Mouse (Mus musculus): ENCODE data around the gene Prep. TPM values are rescaled to one million over a fixed set of nuclear protein-coding genes. Genes with fewer than 3 reads are reported as not detected.

The Prep gene
- polyA plus RNA-seq, 1 experiment from 2014 or later = 9.2 TPM

DNA sequence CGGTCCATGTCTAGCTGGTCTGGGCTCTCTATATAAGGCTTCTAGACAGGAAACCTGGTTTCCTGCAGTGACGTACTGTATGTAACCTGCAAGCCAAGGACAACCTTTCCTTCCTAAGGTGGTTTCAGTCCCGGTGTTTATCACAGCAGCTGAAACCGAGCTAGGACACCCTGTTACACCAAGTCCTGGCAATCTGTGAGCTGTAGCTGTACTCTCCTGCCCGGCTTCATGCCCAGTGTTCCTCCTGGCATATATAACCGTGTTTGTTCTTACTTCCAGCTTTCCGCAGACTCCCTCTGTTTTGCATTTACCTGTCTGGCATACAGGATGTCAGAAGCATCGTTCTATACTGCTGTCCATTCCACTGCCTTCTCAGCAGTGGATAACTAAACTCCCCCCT lies 51.4 kb downstream of the Prep start:
- no peak overlapping the region for H3K4me2 ChIP-seq (ENCODE audit: low read depth, low read length)
- no peaks in the 10 kb centered on the region for H3K4me1 ChIP-seq (ENCODE audit: control insufficient read depth, low read depth, low read length)
- H3K9ac ChIP-seq (ENCODE audit: low read depth, low read length) = no peak overlapping the region
- no peaks in the 10 kb centered on the region for H3K9me3 ChIP-seq (replicated peaks; ENCODE audit: control insufficient read depth, low read length)
- ATAC-seq (ENCODE audit: low read depth) = no peak
- H3K36me3 ChIP-seq (ENCODE audit: control insufficient read depth, insufficient read depth) = peaks cover 12% of the 10 kb centered on the region
- H3K27me3 ChIP-seq (ENCODE audit: control insufficient read depth, insufficient read depth, low read depth, low read length) = no peaks in the 10 kb centered on the region
- 77% methylated on average over 8 of the region's 8 CpGs for WGBS (ENCODE audit: insufficient replicate concordance)
- no peak overlapping the region for H3K4me3 ChIP-seq (ENCODE audit: low read depth, low read length)
- H3K27ac ChIP-seq (ENCODE audit: low read length) = no peak overlapping the region

DNA sequence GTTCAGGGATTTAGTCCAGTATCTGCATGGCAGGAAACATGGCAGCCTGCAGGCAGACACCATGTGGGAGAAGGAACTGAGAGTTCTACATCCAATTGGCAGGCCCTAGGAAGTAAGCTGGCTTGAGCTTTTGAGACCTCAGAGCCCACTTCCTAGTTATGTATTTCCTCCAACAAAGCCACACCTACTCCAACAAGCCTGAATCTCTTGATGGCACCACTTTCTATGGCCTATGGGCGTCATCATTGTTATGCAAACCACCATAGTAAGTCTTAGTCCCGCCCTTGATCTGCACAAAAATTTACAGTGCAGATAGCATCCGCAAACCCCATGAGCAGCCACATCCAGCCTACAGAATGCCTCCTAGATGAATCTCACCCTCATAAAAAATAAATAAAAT lies 54.6 kb downstream of the Prep start:
- H3K27ac ChIP-seq (ENCODE audit: low read length) = no peak overlapping the region
- no peaks in the 10 kb centered on the region for H3K4me1 ChIP-seq (ENCODE audit: control insufficient read depth, low read depth, low read length)
- H3K4me2 ChIP-seq (ENCODE audit: low read depth, low read length) = no peak overlapping the region
- H3K9me3 ChIP-seq (replicated peaks; ENCODE audit: control insufficient read depth, low read length) = no peaks in the 10 kb centered on the region
- peaks cover 9% of the 10 kb centered on the region for H3K36me3 ChIP-seq (ENCODE audit: control insufficient read depth, insufficient read depth)
- WGBS (ENCODE audit: insufficient replicate concordance) = 69% methylated on average over 3 of the region's 3 CpGs
- no peaks in the 10 kb centered on the region for H3K27me3 ChIP-seq (ENCODE audit: control insufficient read depth, insufficient read depth, low read depth, low read length)
- no peak for ATAC-seq (ENCODE audit: low read depth)
- no peak overlapping the region for H3K4me3 ChIP-seq (ENCODE audit: low read depth, low read length)
- no peak overlapping the region for H3K9ac ChIP-seq (ENCODE audit: low read depth, low read length)

DNA sequence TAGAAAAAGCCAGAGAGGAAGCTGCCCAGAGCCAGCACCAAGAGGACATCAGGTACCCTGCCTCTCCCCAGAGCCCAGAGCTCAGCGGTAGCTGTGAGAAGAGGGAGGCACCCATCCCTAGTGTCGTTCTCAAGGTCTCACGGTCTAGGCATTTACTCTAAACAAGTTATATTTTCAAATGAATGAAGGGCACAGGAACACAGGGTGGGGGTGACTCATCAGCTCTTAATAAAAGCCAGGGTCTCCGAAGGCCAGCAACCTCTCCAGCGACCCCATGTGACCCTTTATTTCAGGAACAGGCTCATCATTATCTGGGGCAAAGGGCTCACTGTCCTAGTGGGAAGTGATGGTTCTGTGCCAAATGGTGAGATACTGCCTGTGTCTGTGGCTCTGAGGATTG lies 55.5 kb downstream of the Prep start:
- no peak for ATAC-seq (ENCODE audit: low read depth)
- Histone ChIP-seq H3K4me1 (ENCODE audit: control insufficient read depth, low read depth, low read length) (no peaks in the 10 kb centered on the region), H3K4me2 (ENCODE audit: low read depth, low read length) (no peak overlapping the region), H3K27ac (ENCODE audit: low read length) (no peak overlapping the region), H3K27me3 (ENCODE audit: control insufficient read depth, insufficient read depth, low read depth, low read length) (no peaks in the 10 kb centered on the region), H3K9ac (ENCODE audit: low read depth, low read length) (no peak overlapping the region), H3K9me3 (replicated peaks; ENCODE audit: control insufficient read depth, low read length) (no peaks in the 10 kb centered on the region), H3K4me3 (ENCODE audit: low read depth, low read length) (no peak overlapping the region), H3K36me3 (ENCODE audit: control insufficient read depth, insufficient read depth) (peaks cover 4% of the 10 kb centered on the region; the same call in 1 of the 2 replicates)
- 73% methylated on average over 5 of the region's 5 CpGs for WGBS (ENCODE audit: insufficient replicate concordance)

DNA sequence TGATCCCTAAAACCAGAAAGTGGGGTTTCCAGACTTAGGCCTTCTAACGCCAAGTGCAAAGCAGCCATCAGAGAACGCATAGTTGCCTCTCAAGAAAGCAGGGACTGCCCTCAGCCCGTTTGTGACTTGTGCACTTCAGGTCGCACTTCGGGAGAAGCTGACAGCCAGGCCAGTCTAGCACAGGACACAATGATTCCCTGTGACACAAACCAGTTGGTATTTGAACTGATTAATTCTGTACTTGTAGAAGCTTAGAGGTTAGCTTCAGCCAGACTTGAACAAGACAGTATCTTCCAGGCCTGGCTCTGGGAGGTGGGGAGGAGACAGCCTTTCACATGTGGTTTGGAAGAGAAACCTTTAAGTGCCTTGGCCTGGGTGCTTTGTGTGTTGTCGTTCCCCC lies 56.0 kb downstream of the Prep start:
- Histone ChIP-seq H3K4me1 (ENCODE audit: control insufficient read depth, low read depth, low read length) (no peaks in the 10 kb centered on the region), H3K27me3 (ENCODE audit: control insufficient read depth, insufficient read depth, low read depth, low read length) (no peaks in the 10 kb centered on the region), H3K4me3 (ENCODE audit: low read depth, low read length) (no peak overlapping the region), H3K36me3 (ENCODE audit: control insufficient read depth, insufficient read depth) (peaks cover 4% of the 10 kb centered on the region; the same call in 1 of the 2 replicates), H3K9ac (ENCODE audit: low read depth, low read length) (no peak overlapping the region), H3K9me3 (replicated peaks; ENCODE audit: control insufficient read depth, low read length) (no peaks in the 10 kb centered on the region), H3K4me2 (ENCODE audit: low read depth, low read length) (no peak overlapping the region), H3K27ac (ENCODE audit: low read length) (no peak overlapping the region)
- no peak for ATAC-seq (ENCODE audit: low read depth)
- WGBS (ENCODE audit: insufficient replicate concordance) = 67% methylated on average over 6 of the region's 6 CpGs

DNA sequence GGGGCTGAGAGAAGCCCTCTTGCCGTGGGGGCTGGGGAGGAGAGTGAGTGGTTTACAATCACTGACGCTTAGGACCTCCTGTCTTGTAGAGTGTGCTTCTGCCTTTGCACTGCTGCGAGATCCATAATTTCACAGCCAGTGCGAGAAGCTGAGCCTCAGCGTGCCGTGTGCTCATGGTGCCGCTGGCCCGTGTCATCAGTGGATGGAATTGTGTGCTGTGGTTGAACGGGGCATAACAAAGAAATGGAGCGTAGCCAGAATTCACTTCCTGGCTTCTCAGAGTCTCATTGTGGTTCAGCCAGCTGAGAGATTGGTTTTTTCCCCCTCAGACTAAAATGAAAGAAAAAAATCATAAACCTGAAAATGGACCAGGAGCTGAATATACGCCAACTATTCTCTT lies 62.1 kb downstream of the Prep start:
- no peaks in the 10 kb centered on the region for H3K9me3 ChIP-seq (replicated peaks; ENCODE audit: control insufficient read depth, low read length)
- H3K27me3 ChIP-seq (ENCODE audit: control insufficient read depth, insufficient read depth, low read depth, low read length) = no peaks in the 10 kb centered on the region
- 85% methylated on average over 11 of the region's 11 CpGs for WGBS (ENCODE audit: insufficient replicate concordance)
- no peak for ATAC-seq (ENCODE audit: low read depth)
- no peak overlapping the region for H3K9ac ChIP-seq (ENCODE audit: low read depth, low read length)
- H3K4me3 ChIP-seq (ENCODE audit: low read depth, low read length) = no peak overlapping the region
- no peaks in the 10 kb centered on the region for H3K36me3 ChIP-seq (ENCODE audit: control insufficient read depth, insufficient read depth)
- H3K4me2 ChIP-seq (ENCODE audit: low read depth, low read length) = no peak overlapping the region
- peaks cover 15% of the 10 kb centered on the region for H3K4me1 ChIP-seq (ENCODE audit: control insufficient read depth, low read depth, low read length)
- no peak overlapping the region for H3K27ac ChIP-seq (ENCODE audit: low read length)

DNA sequence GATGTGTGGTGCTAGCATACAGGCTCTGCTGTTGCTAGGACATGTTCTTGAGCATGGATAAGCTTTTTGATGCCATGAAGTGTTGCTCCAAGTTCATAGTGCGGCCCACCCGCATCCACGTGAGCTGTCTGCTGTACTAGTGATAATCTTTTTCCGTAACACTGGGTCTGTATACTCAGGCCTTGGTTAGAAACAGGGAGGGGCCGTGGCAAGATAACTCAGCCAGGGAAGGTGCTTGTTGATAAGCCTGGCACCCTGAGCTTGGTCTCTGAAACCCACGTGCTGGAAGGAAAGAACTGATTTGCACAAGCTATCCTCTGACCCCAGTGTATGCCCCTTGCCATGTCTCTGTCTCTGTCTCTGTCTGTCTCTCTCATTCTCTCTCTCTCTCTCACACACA lies 63.0 kb downstream of the Prep start:
- Histone ChIP-seq H3K4me3 (ENCODE audit: low read depth, low read length) (no peak overlapping the region), H3K4me2 (ENCODE audit: low read depth, low read length) (no peak overlapping the region), H3K36me3 (ENCODE audit: control insufficient read depth, insufficient read depth) (no peaks in the 10 kb centered on the region), H3K27ac (ENCODE audit: low read length) (no peak overlapping the region), H3K27me3 (ENCODE audit: control insufficient read depth, insufficient read depth, low read depth, low read length) (no peaks in the 10 kb centered on the region), H3K9ac (ENCODE audit: low read depth, low read length) (no peak overlapping the region), H3K4me1 (ENCODE audit: control insufficient read depth, low read depth, low read length) (peaks cover 15% of the 10 kb centered on the region), H3K9me3 (replicated peaks; ENCODE audit: control insufficient read depth, low read length) (no peaks in the 10 kb centered on the region)
- ATAC-seq (ENCODE audit: low read depth) = peak; percentile 92
- 28% methylated on average over 6 of the region's 6 CpGs for WGBS (ENCODE audit: insufficient replicate concordance)

DNA sequence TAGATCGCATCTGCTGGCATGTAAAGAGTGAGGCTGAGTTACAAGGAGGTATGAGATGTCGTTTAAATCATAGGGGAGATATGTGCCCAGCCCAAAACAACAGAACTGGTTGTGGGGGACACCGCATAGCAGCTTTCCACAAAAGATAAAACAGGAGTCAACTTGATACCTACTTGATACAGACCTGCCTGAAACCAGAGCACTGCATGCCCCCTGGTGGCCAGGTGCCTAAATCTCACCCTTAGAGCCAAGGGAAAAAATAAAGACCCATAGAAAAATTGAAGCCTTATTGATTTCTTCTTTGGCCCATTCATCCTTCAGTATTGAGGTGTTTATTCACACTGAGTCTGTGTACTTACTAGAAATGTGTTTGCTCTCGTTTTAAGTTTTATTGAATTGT lies 65.4 kb downstream of the Prep start:
- Histone ChIP-seq H3K9ac (ENCODE audit: low read depth, low read length) (no peak overlapping the region), H3K4me3 (ENCODE audit: low read depth, low read length) (no peak overlapping the region), H3K27ac (ENCODE audit: low read length) (no peak overlapping the region), H3K36me3 (ENCODE audit: control insufficient read depth, insufficient read depth) (no peaks in the 10 kb centered on the region), H3K9me3 (replicated peaks; ENCODE audit: control insufficient read depth, low read length) (no peaks in the 10 kb centered on the region), H3K27me3 (ENCODE audit: control insufficient read depth, insufficient read depth, low read depth, low read length) (no peaks in the 10 kb centered on the region), H3K4me1 (ENCODE audit: control insufficient read depth, low read depth, low read length) (peaks cover 15% of the 10 kb centered on the region), H3K4me2 (ENCODE audit: low read depth, low read length) (no peak overlapping the region)
- no peak for ATAC-seq (ENCODE audit: low read depth)
- WGBS (ENCODE audit: insufficient replicate concordance) = 44% methylated on average over 4 of the region's 4 CpGs

DNA sequence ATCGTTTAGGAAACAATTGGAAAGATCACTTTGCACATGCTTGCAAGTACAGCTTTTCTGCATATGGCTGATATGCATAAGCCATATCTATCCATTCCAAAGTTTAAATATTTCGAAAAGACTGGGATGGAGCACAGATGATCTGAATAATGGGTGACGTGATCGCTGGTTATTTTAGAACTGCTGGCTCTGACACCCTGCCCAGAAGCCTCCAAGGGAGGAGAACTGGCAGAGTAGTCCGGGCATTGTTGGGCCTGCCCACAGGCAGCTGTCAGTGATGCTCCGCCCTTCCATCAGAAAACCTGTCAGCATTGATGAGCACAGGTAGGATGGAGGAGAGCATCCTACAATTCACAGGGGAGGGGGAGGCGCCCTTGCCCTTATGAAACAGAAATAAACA lies 69.8 kb downstream of the Prep start:
- Histone ChIP-seq H3K27me3 (ENCODE audit: control insufficient read depth, insufficient read depth, low read depth, low read length) (no peaks in the 10 kb centered on the region), H3K27ac (ENCODE audit: low read length) (no peak overlapping the region), H3K36me3 (ENCODE audit: control insufficient read depth, insufficient read depth) (no peaks in the 10 kb centered on the region), H3K9ac (ENCODE audit: low read depth, low read length) (no peak overlapping the region), H3K4me2 (ENCODE audit: low read depth, low read length) (no peak overlapping the region), H3K9me3 (replicated peaks; ENCODE audit: control insufficient read depth, low read length) (no peaks in the 10 kb centered on the region), H3K4me3 (ENCODE audit: low read depth, low read length) (no peak overlapping the region), H3K4me1 (ENCODE audit: control insufficient read depth, low read depth, low read length) (no peaks in the 10 kb centered on the region)
- no peak for ATAC-seq (ENCODE audit: low read depth)
- 73% methylated on average over 7 of the region's 7 CpGs for WGBS (ENCODE audit: insufficient replicate concordance)

DNA sequence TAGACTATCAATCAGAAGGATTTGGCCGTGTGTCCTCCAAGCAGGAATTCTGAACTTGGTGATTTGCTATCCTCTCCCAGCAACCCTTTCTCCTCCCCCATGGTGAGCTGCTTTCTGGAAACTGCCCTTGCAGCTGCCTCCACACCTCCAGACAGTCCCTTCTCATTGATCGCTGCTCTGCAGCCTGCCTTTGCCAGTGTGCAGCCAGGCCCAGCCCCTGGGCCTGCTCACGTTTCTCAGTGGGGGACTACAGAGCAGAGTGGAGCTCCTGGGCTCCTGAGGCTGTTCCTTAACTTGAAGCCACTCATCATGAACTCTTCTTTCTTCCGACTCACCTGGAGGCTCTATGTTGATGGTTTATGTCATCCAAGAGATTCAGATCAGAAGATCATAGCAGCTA lies 72.9 kb downstream of the Prep start:
- no peaks in the 10 kb centered on the region for H3K27me3 ChIP-seq (ENCODE audit: control insufficient read depth, insufficient read depth, low read depth, low read length)
- no peak overlapping the region for H3K9ac ChIP-seq (ENCODE audit: low read depth, low read length)
- H3K4me2 ChIP-seq (ENCODE audit: low read depth, low read length) = no peak overlapping the region
- WGBS (ENCODE audit: insufficient replicate concordance) = 69% methylated on average over 4 of the region's 4 CpGs
- no peak overlapping the region for H3K4me3 ChIP-seq (ENCODE audit: low read depth, low read length)
- no peaks in the 10 kb centered on the region for H3K9me3 ChIP-seq (replicated peaks; ENCODE audit: control insufficient read depth, low read length)
- no peaks in the 10 kb centered on the region for H3K36me3 ChIP-seq (ENCODE audit: control insufficient read depth, insufficient read depth)
- H3K27ac ChIP-seq (ENCODE audit: low read length) = no peak overlapping the region
- H3K4me1 ChIP-seq (ENCODE audit: control insufficient read depth, low read depth, low read length) = no peaks in the 10 kb centered on the region
- no peak for ATAC-seq (ENCODE audit: low read depth)

All from liver, embryonic 16.5 days (tissue).